Mouse (Mus musculus) neural tube, embryonic 12.5 days (tissue): ENCODE measurements at regions not wholly inside any gene's neighbourhood (a gene's known extent, or its start where the extent isn't known, plus 50 kb on each side); places are given as distances from the start of the nearest gene placed in this dataset.

Experiments used
- ATAC-seq: fragments of 200-750 bp; cut with Nextera tagmentation; 2 replicates; pipeline ENCODE4 v1.8.0; 2017; ENCODE audit warnings: low read depth, mild to moderate bottlenecking, moderate TSS enrichment, moderate library complexity; ENCODE audit not compliant: low FRiP score
- H3K27ac ChIP-seq: fragments of 300-500 bp; sonication (generic); 2 replicates; pipeline ENCODE4 v1.5.1; 2016
- H3K27me3 ChIP-seq: fragments of 300-500 bp; sonication (generic); replicated peaks from 2 replicates; pipeline ENCODE4 v1.6.1; 2016; ENCODE audit warnings: mild to moderate bottlenecking
- H3K36me3 ChIP-seq: fragments of 300-500 bp; sonication (generic); 2 replicates; pipeline ENCODE4 v1.6.1; 2016; ENCODE audit warnings: mild to moderate bottlenecking
- H3K4me1 ChIP-seq: fragments of 300-500 bp; sonication (generic); 2 replicates; pipeline ENCODE4 v1.6.1; 2016
- H3K4me2 ChIP-seq: fragments of 300-500 bp; sonication (generic); replicated peaks from 2 replicates; pipeline ENCODE4 v1.6.1; 2016; ENCODE audit warnings: mild to moderate bottlenecking
- H3K4me3 ChIP-seq: fragments of 300-500 bp; sonication (generic); 2 replicates; pipeline ENCODE4 v1.5.1; 2016
- H3K9ac ChIP-seq: fragments of 300-500 bp; sonication (generic); 2 replicates; pipeline ENCODE4 v1.6.1; 2016; ENCODE audit warnings: mild to moderate bottlenecking
- H3K9me3 ChIP-seq: fragments of 300-500 bp; sonication (generic); 2 replicates; pipeline ENCODE4 v1.6.1; 2016; ENCODE audit warnings: mild to moderate bottlenecking
- WGBS: fragments of 180-500 bp; shearing (Covaris S2); methylation state at CpG from one replicate; pipeline ENCODE4 v1.1.7; 2016; 5-methylcytosine and 5-hydroxymethylcytosine counted together

GRCm38 (mm10) chr2:24544190-24544589 lies 68.8 kb upstream of the Pax8 start:
- no peaks in the 10 kb centered on the region for H3K9me3 ChIP-seq
- H3K4me1 ChIP-seq = no peaks in the 10 kb centered on the region
- H3K4me2 ChIP-seq = no peak overlapping the region
- no peaks in the 10 kb centered on the region for H3K27me3 ChIP-seq
- 85% methylated on average over 5 of the region's 5 CpGs for WGBS
- no peaks in the 10 kb centered on the region for H3K36me3 ChIP-seq
- H3K4me3 ChIP-seq = no peak overlapping the region
- ATAC-seq = no peak
- H3K9ac ChIP-seq = no peak overlapping the region
- H3K27ac ChIP-seq = no peak overlapping the region

GRCm38 (mm10) chr2:24538890-24539573 lies 63.6 kb upstream of the Pax8 start:
- Histone ChIP-seq H3K4me1 (peaks cover 6% of the 10 kb centered on the region; the same call in 1 of the 2 replicates), H3K27ac (no peak overlapping the region), H3K36me3 (no peaks in the 10 kb centered on the region), H3K4me2 (no peak overlapping the region), H3K4me3 (no peak overlapping the region), H3K27me3 (no peaks in the 10 kb centered on the region), H3K9ac (no peak overlapping the region), H3K9me3 (no peaks in the 10 kb centered on the region)
- peak; percentile 90 for ATAC-seq
- WGBS = 37% methylated on average over 7 of the region's 7 CpGs

GRCm38 (mm10) chr2:24537324-24537723 lies 61.9 kb upstream of the Pax8 start:
- Histone ChIP-seq H3K27ac (no peak overlapping the region), H3K9me3 (no peaks in the 10 kb centered on the region), H3K36me3 (no peaks in the 10 kb centered on the region), H3K4me3 (no peak overlapping the region), H3K9ac (no peak overlapping the region), H3K4me1 (peaks cover 6% of the 10 kb centered on the region; the same call in 1 of the 2 replicates), H3K27me3 (no peaks in the 10 kb centered on the region), H3K4me2 (no peak overlapping the region)
- ATAC-seq = no peak
